7 mouse cellular contexts compared by ENCODE assay signal in genomic region chr14:20319420-20319819, GRCm38 (mm10). TPM values are rescaled to one million over a fixed set of nuclear protein-coding genes. Genes with fewer than 3 reads are reported as not detected.
DNase-seq lines count a peak whose midpoint lies in the region; ATAC-seq and TF ChIP-seq lines count a peak whose summit lies in the region.

No protein-coding gene starts in this region.

- no peak for TF ChIP-seq EP300 in MEL (IDR thresholded peaks at IDR 0.05; ENCODE audit: low read depth in 1 of 2, low read length in 2 of 2)
- TF ChIP-seq EP300 in lung, postnatal 0 days (IDR thresholded peaks at IDR 0.05): no peak

- no peaks in the 10 kb centered on the region for H3K27me3 ChIP-seq in kidney, postnatal 0 days (ENCODE audit: insufficient read depth, low read length)
- no peaks in the 10 kb centered on the region for H3K27me3 ChIP-seq in MEL (ENCODE audit: control insufficient read depth in 1 of 2, insufficient read depth in 2 of 2, low read length in 2 of 2)
- no peaks in the 10 kb centered on the region for H3K27me3 ChIP-seq in lung, postnatal 0 days (replicated peaks; ENCODE audit: insufficient read depth, low read length)

- H3K9ac ChIP-seq in kidney, postnatal 0 days (ENCODE audit: low read depth, low read length): no peak overlapping the region
- no peak overlapping the region for H3K9ac ChIP-seq in MEL (ENCODE audit: control insufficient read depth, low read depth, low read length, poor library complexity, severe bottlenecking)
- H3K9ac ChIP-seq in lung, postnatal 0 days (replicated peaks; ENCODE audit: low read depth): no peak overlapping the region

- no peaks in the 10 kb centered on the region for H3K9me3 ChIP-seq in kidney, postnatal 0 days (replicated peaks; ENCODE audit: low read length)
- no peaks in the 10 kb centered on the region for H3K9me3 ChIP-seq in MEL (replicated peaks; ENCODE audit: insufficient read depth, low read length)
- no peaks in the 10 kb centered on the region for H3K9me3 ChIP-seq in lung, postnatal 0 days (ENCODE audit: low read length)

- intact Hi-C loops in gastrocnemius, postnatal 14 days (cut with DNase I; ENCODE audit: low total_unique reads): no loop called here

- H3K79me2 ChIP-seq in MEL (ENCODE audit: control insufficient read depth, insufficient read depth, low read length, poor library complexity): no peaks in the 10 kb centered on the region

- H3K27ac ChIP-seq in kidney, postnatal 0 days: no peak overlapping the region
- H3K27ac ChIP-seq in MEL (ENCODE audit: control insufficient read depth, low read depth, low read length): no peak overlapping the region
- no peak overlapping the region for H3K27ac ChIP-seq in lung, postnatal 0 days (ENCODE audit: low read length)

- peak; percentile 72 for TF ChIP-seq CTCF in kidney, postnatal 0 days (IDR thresholded peaks at IDR 0.05; ENCODE audit: low read depth)
- peak; percentile 59 to 84 (median 63) for TF ChIP-seq CTCF in MEL (IDR thresholded peaks at IDR 0.05 in 2 of 3, conservative IDR thresholded peaks at IDR 0.05 in 1 of 3; ENCODE audit: control insufficient read depth in 1 of 3, insufficient read depth in 1 of 3, low read depth in 2 of 3, low read length in 3 of 3, poor library complexity in 1 of 3, severe bottlenecking in 1 of 3)
- TF ChIP-seq CTCF in brain, embryonic 14.5 days (IDR thresholded peaks at IDR 0.05; ENCODE audit: borderline replicate concordance, extremely low read depth, insufficient read depth, insufficient read length): peak; percentile 53; the same call in 1 of the 2 replicates
- peak; percentile 70 for TF ChIP-seq CTCF in lung, postnatal 0 days (IDR thresholded peaks at IDR 0.05)

- peak; percentile 13 for DNase-seq in kidney, postnatal 0 days (ENCODE audit: low spot score)
- no peak for DNase-seq in kidney, adult 11 months
- DNase-seq in MEL (ENCODE audit: low read depth, low spot score): peak; percentile 60
- peak; percentile 14 for DNase-seq in brain, embryonic 14.5 days (ENCODE audit: low read depth)
- DNase-seq in gastrocnemius, postnatal 14 days: peak; percentile 15
- DNase-seq in lung, postnatal 0 days (ENCODE audit: low spot score): peak; percentile 57
- peak; percentile 60 to 82 for DNase-seq in spleen, postnatal 4 days (ENCODE audit: low spot score in 2 of 2)

- H3K4me2 ChIP-seq in kidney, postnatal 0 days (ENCODE audit: low read length): no peak overlapping the region
- no peak overlapping the region for H3K4me2 ChIP-seq in lung, postnatal 0 days (replicated peaks; ENCODE audit: low read depth, low read length)

- H3K4me1 ChIP-seq in kidney, postnatal 0 days (replicated peaks; ENCODE audit: insufficient read depth, low read length): no peaks in the 10 kb centered on the region
- H3K4me1 ChIP-seq in MEL (ENCODE audit: control insufficient read depth in 1 of 2, insufficient read depth in 2 of 2, low read length in 2 of 2): no peaks in the 10 kb centered on the region
- H3K4me1 ChIP-seq in lung, postnatal 0 days (ENCODE audit: insufficient read depth, low read depth, low read length): no peaks in the 10 kb centered on the region

- TF ChIP-seq POLR2A in MEL (IDR thresholded peaks at IDR 0.05; ENCODE audit: control insufficient read depth in 1 of 2, insufficient read depth in 1 of 2, low read depth in 1 of 2, low read length in 2 of 2, poor library complexity in 1 of 2): no peak
- no peak for TF ChIP-seq POLR2A in brain, embryonic 14.5 days (IDR thresholded peaks at IDR 0.05; ENCODE audit: borderline replicate concordance, extremely low read depth, insufficient read depth, insufficient read length, poor library complexity, severe bottlenecking)

- H3K4me3 ChIP-seq in kidney, postnatal 0 days (replicated peaks; ENCODE audit: low read depth, low read length): no peak overlapping the region
- no peak overlapping the region for H3K4me3 ChIP-seq in MEL (ENCODE audit: control insufficient read depth in 1 of 2, insufficient read depth in 1 of 2, low read depth in 2 of 2, low read length in 2 of 2)
- H3K4me3 ChIP-seq in lung, postnatal 0 days (ENCODE audit: low read depth, low read length): no peak overlapping the region

- peaks cover 32% of the 10 kb centered on the region for H3K36me3 ChIP-seq in kidney, postnatal 0 days (ENCODE audit: insufficient read depth, low read length)
- peaks cover 0 to 4% of the 10 kb centered on the region in 2 experiments; a peak in 2 of 4 replicates for H3K36me3 ChIP-seq in MEL (ENCODE audit: control insufficient read depth in 1 of 2, insufficient read depth in 2 of 2, low read length in 2 of 2)
- peaks cover 4% of the 10 kb centered on the region; the same call in 1 of the 2 replicates for H3K36me3 ChIP-seq in lung, postnatal 0 days (ENCODE audit: insufficient read depth, low read length)

- 79% methylated on average over 3 of the region's 3 CpGs for WGBS in kidney, postnatal 0 days
- 68% methylated on average over 3 of the region's 3 CpGs for WGBS in lung, postnatal 0 days

- TF ChIP-seq RAD21 in MEL (IDR thresholded peaks at IDR 0.05; ENCODE audit: low read depth, low read length): peak; percentile 49

- ATAC-seq in kidney, postnatal 0 days (replicated peaks; ENCODE audit: low FRiP score, low read depth): no peak
- ATAC-seq in lung, postnatal 0 days: no peak

TF ChIP-seq in MEL, 35 proteins besides CTCF, POLR2A, EP300 and RAD21 (continues in another document):
- TF ChIP-seq UBTF (IDR thresholded peaks at IDR 0.05; ENCODE audit: borderline replicate concordance, insufficient read depth, low read depth, low read length) (no peak), ZNF384 (IDR thresholded peaks at IDR 0.05; ENCODE audit: low read depth, low read length) (no peak), GABPA (IDR thresholded peaks at IDR 0.05; ENCODE audit: low read depth, low read length) (no peak), MAZ (IDR thresholded peaks at IDR 0.05; ENCODE audit: low read depth, low read length) (peak; percentile 53; the same call in 1 of the 2 replicates), MEF2A (IDR thresholded peaks at IDR 0.05; ENCODE audit: extremely low read depth, insufficient replicate concordance, low read depth, low read length, poor library complexity, severe bottlenecking) (no peak), USF1 (IDR thresholded peaks at IDR 0.05; ENCODE audit: low read depth, low read length) (no peak), CHD1 (IDR thresholded peaks at IDR 0.05; ENCODE audit: low read depth, low read length) (no peak), POLR2AphosphoS5 (IDR thresholded peaks at IDR 0.05; ENCODE audit: borderline replicate concordance, low read depth, low read length) (no peak), MXI1 (IDR thresholded peaks at IDR 0.05; ENCODE audit: low read depth, low read length) (no peak), TCF12 (IDR thresholded peaks at IDR 0.05; ENCODE audit: low read depth, low read length) (no peak), KAT2A (conservative IDR thresholded peaks at IDR 0.05; ENCODE audit: low read depth, low read length) (no peak), JUND (IDR thresholded peaks at IDR 0.05; ENCODE audit: low read depth, low read length) (no peak), ZC3H11A (IDR thresholded peaks at IDR 0.05; ENCODE audit: low read depth, low read length) (peak; percentile 38), POLR2AphosphoS2 (IDR thresholded peaks at IDR 0.05; ENCODE audit: low read length) (no peak), USF2 (IDR thresholded peaks at IDR 0.05; ENCODE audit: borderline replicate concordance in 1 of 2, insufficient read depth in 1 of 2, low read depth in 1 of 2, low read length in 2 of 2) (no peak), E2F4 (IDR thresholded peaks at IDR 0.05; ENCODE audit: borderline replicate concordance, low read depth, low read length) (no peak), ZMIZ1 (IDR thresholded peaks at IDR 0.05; ENCODE audit: low read depth, low read length) (no peak), ZKSCAN1 (IDR thresholded peaks at IDR 0.05; ENCODE audit: low read depth, low read length) (no peak), TAL1 (IDR thresholded peaks at IDR 0.05; ENCODE audit: low read length) (no peak), MYC (IDR thresholded peaks at IDR 0.05; ENCODE audit: low read depth, low read length) (no peak)

RNA-seq across cellular contexts. Expression of gene Nudt13, which starts 24.9 kb away (rescaled TPM):
- 10.9 and 14.1 TPM in 2 replicates for polyA plus RNA-seq in kidney, postnatal 0 days (2015; fragmentation: Nextera tagmentation; extraction: Ambion mirVana)
- 9.9 and 10.3 TPM in 2 replicates for total RNA-seq in MEL (2012; rRNA removed)
- polyA plus RNA-seq in MEL (2012; ENCODE audit: insufficient read depth in 1 of 2, insufficient read length in 2 of 2, low read depth in 1 of 2, low replicate concordance in 2 of 2, missing spikeins in 1 of 2): 10 to 100 TPM in 1 of 2 experiments, not detected in 1; 12.3 TPM
- polyA plus RNA-seq in brain, embryonic 14.5 days (2012; rRNA removed): 16.5 and 17.4 TPM in 2 replicates
- total RNA-seq in gastrocnemius, postnatal 14 days (2021): 10 to 100 TPM; 20.5 to 27.9 TPM
- polyA plus RNA-seq in lung, postnatal 0 days (2015; fragmentation: Nextera tagmentation; extraction: Ambion mirVana): 12.6 and 13.0 TPM in 2 replicates

RNA-seq across cellular contexts. Expression of gene Ecd, which starts 28.5 kb away (rescaled TPM):
- 32.8 and 37.9 TPM in 2 replicates for polyA plus RNA-seq in kidney, postnatal 0 days (2015; fragmentation: Nextera tagmentation; extraction: Ambion mirVana)
- 58.8 and 64.9 TPM in 2 replicates for total RNA-seq in MEL (2012; rRNA removed)
- 10 to 100 TPM in 1 of 2 experiments, not detected in 1; 72.2 TPM for polyA plus RNA-seq in MEL (2012; ENCODE audit: insufficient read depth in 1 of 2, insufficient read length in 2 of 2, low read depth in 1 of 2, low replicate concordance in 2 of 2, missing spikeins in 1 of 2)
- 37.6 and 38.1 TPM in 2 replicates for polyA plus RNA-seq in brain, embryonic 14.5 days (2012; rRNA removed)
- 10 to 100 TPM; 27.1 to 30.5 TPM for total RNA-seq in gastrocnemius, postnatal 14 days (2021)
- polyA plus RNA-seq in lung, postnatal 0 days (2015; fragmentation: Nextera tagmentation; extraction: Ambion mirVana): 19.0 and 19.1 TPM in 2 replicates

RNA-seq across cellular contexts. Expression of gene Fam149b, which starts 28.5 kb away (rescaled TPM):
- polyA plus RNA-seq in kidney, postnatal 0 days (2015; fragmentation: Nextera tagmentation; extraction: Ambion mirVana): 24.0 and 24.3 TPM in 2 replicates
- total RNA-seq in MEL (2012; rRNA removed): 16.1 and 18.9 TPM in 2 replicates
- 10 to 100 TPM in 1 of 2 experiments, not detected in 1; 25.8 TPM for polyA plus RNA-seq in MEL (2012; ENCODE audit: insufficient read depth in 1 of 2, insufficient read length in 2 of 2, low read depth in 1 of 2, low replicate concordance in 2 of 2, missing spikeins in 1 of 2)
- polyA plus RNA-seq in brain, embryonic 14.5 days (2012; rRNA removed): 54.0 and 59.6 TPM in 2 replicates
- 10 to 100 TPM; 14.7 to 17.2 TPM for total RNA-seq in gastrocnemius, postnatal 14 days (2021)
- 14.7 and 16.9 TPM in 2 replicates for polyA plus RNA-seq in lung, postnatal 0 days (2015; fragmentation: Nextera tagmentation; extraction: Ambion mirVana)

RNA-seq across cellular contexts. Expression of gene Kcnk16, which starts 50.4 kb away (rescaled TPM):
- polyA plus RNA-seq in kidney, postnatal 0 days (2015; fragmentation: Nextera tagmentation; extraction: Ambion mirVana): not detected in 2 replicates
- not detected in 2 replicates for total RNA-seq in MEL (2012; rRNA removed)
- polyA plus RNA-seq in MEL (2012; ENCODE audit: insufficient read depth in 1 of 2, insufficient read length in 2 of 2, low read depth in 1 of 2, low replicate concordance in 2 of 2, missing spikeins in 1 of 2): not detected
- polyA plus RNA-seq in brain, embryonic 14.5 days (2012; rRNA removed): 0.05 TPM in 1 of 2 replicates, not detected in the other
- not detected for total RNA-seq in gastrocnemius, postnatal 14 days (2021)
- 0.20 TPM in 1 of 2 replicates, not detected in the other for polyA plus RNA-seq in lung, postnatal 0 days (2015; fragmentation: Nextera tagmentation; extraction: Ambion mirVana)
